Mouse (Mus musculus): Measurements from ENCODE around the gene Lipa.

Lipa gene

DNA sequence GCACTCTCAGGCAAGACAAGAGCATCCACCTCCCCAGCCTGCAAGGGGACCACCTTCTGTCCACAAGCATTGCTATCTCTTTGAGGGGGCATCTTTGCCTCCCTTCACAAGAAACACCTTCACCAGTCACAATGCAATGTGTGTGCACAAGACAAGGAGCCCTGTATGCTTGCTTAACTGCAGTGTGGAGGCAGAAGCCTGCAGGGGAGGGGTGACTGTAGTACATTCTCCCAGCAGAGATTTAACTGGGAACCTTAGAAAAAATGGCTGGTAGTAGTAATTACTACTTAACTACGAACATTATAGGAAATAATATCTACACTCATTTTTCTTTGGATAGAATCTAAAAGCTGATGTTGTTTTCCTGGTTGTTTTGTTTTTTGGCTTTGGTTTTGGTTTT is 5.3 kb downstream of the Lipa start:
- no peak for DNase-seq

DNA sequence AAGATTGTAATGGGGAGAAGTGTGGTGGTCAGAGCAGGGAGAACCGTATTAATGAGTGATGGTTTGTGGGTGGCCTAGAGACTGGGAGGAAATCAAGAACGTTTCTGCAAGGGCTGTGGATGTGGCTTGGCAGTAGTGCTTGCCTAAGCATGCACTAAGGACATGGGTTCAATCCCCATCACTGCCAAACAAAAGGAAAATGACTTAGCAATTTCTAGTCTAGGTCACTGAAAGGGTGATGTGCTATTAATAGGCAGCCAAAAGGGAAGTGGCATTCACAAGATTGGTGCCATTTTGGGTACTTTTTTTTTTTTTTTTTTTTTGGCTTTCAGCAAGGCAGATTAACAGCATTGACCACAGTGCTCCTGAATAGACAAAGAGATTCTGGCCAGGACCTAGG is 5.9 kb downstream of the Lipa start:
- DNase-seq: no peak

DNA sequence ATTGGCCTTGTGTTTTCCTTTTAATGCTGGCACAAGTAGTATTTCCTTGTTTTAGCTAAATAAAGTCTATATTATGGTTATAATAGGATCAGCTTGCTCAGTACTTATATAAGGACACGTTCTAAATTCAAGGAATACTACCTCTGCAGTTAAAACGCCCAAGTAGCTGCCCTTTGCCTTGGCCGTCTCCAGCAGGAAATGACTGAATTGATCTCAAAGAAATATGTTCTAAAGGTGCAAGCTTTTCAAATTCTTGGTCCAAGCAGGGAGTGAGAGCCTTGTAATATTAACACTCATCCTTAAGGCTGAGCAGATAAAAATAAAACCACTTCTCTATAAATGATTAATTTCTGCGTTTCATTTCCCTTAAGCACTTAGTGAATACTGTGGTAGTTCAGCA is 7.2 kb downstream of the Lipa start:
- no peak for DNase-seq

DNA sequence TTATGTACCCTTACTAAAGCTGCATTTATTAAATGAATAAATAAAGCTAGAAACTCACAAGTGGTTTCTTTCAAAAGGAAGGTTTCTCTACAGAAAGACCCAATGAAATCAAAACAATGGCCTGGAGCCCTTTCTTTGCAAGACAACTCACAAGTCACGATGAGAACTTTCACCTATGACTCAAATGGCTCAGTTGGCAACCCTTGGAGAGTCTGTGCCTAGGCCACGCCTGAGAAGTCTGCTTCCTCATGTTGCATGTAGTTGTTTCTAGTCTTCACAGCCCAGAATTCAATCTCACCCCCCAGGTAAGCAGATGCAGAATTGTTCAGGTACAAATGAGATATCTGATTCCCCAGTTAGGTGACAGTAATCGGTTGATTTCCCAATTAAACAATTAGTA is 7.6 kb downstream of the Lipa start:
- DNase-seq: no peak

DNA sequence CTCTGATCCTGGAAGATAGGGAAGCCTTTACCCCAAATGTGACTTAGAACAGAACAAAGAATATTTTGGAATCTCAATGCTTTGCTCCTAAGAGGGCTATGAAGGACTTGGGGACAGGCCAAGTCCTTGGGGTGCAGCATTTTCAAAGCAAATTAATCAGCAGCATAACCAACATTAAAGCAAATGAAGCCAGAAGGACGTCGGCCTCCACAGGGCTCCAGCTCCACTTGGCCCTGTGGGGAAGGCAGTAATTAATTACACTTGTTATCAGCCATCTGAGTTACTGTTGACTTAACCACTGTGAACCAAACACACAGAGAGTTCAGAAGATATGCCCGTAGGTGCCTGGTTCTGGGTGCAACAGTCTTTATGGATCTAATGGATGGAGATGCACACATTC is 8.5 kb downstream of the Lipa start:
- DNase-seq: no peak

DNA sequence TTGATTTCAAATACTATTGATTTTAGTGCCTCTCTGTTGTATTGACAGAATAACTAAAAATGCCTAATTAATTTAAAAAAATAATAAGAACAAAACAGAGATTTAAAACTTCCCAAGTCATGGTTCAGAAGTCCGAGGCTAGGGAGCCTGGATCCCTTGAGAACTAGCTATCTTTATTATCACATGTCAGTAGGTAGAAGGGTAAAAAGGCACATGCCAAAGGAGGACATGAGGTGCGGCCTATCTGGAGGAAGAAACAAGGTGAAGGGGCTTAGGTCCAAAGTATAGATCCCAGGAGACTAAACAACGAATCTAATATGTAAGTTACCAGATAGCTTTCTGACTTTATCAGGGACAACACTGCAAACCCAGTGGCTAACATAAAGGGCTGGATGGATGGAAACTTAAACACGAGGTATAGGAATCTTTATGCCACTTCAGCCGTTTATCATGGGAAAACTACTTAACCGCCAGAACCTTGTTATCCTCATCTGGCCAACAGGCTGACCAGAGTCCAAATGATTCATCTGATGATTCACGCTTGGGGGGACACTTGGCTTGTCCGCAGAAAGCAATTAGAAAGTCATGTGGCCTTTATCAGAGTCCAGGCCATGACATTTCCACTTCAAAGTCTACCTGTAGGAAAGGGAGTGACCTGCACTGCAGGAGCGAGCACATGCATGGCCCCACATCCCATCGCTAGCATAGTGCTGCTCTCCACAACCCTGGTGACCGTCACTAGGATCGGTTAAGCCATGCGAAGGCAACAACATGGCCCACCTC is 9.3 kb downstream of the Lipa start:
- DNase-seq: no peak

DNA sequence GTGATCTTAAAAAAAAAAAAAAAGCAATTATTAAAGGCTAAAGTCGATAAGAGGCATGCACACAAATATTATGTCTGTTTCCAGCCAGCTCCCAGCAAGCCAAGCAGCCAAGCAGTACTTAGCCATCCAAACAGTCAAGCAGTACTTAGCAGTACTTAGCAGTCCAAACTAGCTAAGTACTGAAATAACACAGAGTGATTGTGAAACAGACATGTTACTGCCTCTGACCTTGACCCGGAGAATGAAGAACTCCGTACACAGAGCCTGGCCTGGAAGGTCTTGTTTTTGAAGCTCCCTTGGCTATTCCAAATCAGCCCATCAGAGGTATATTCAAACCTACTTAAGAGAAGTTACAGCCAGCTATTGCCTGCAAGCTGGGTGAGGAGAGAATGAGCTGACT is 10.1 kb downstream of the Lipa start:
- DNase-seq: no peak

DNA sequence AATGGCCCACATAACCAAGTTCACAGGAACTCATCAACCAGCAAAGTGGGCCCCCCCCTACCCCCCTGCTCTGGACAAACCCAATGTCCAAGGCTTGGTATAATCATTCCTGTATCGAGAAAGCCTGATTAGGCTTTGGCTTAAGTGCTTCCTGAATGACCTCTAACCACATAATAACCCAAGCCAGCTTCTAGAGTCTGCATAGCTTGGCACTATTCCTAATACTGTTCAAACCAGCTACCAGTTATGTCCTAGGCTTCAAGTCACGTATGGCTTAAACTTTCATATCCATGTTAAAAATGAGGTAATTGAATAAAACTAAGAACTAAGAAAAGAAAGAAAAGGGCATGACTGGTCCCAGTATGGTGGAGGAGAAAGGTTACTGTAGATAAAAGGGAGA is 10.9 kb downstream of the Lipa start:
- no peak for DNase-seq

DNA sequence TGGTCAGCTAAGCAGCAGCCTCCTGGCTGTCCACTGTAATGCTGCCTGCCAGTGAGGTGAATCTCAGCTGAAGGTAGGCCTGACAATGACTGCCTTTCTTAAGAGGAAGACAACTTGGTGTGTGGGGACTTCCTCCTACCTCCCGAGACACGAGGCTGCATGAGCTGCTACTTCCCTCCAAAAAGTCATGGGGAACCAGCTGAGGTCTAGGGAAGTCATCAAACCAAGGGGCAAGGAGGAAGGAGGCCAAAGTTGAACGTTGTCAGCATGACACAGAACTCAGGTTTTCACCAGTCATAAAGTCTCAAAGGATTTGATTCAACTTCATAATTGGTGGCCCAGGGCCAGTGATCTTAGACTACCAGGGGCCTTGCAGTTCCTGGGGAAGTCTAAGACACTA is 11.6 kb downstream of the Lipa start:
- DNase-seq: peak; percentile 43

DNA sequence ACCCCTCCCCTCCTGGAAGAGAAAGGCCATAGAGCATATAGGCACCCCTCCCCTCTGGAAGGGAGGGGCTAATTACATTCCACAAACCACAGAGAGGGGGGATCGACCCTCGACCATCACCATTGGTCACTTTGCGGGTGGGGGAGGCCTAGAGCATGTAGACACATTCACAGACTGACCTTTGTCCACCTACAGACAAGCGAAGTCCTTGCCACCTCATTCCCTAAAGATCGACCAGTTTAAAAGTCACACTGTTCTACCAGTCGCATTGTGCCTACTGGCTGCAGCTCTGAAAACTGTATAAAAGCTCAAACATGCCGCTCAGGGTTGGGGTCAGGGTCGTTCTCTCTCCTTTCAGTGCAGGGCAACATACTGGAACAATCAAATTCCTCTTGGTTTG is 15.7 kb downstream of the Lipa start:
- peak; percentile 35 for DNase-seq

DNA sequence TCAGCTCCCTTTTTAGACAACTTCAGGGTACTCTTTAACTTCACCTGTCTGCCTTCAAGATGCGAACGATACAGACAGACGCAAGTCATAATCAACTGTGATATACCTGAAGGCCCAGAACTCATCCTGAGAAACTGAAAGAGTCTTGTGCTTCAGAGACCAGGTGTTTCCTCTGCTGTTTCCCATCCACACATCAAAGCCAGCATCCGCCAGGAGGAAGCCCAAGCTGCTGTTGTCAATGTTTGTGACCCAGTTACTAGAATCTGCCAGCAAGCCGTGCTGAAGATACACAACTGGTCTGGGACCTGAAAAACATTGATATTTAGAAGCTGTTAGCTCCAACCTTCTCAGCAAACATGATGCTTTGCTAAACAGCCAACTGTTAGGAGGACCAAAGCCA is 16.6 kb downstream of the Lipa start:
- DNase-seq: peak; percentile 88

DNA sequence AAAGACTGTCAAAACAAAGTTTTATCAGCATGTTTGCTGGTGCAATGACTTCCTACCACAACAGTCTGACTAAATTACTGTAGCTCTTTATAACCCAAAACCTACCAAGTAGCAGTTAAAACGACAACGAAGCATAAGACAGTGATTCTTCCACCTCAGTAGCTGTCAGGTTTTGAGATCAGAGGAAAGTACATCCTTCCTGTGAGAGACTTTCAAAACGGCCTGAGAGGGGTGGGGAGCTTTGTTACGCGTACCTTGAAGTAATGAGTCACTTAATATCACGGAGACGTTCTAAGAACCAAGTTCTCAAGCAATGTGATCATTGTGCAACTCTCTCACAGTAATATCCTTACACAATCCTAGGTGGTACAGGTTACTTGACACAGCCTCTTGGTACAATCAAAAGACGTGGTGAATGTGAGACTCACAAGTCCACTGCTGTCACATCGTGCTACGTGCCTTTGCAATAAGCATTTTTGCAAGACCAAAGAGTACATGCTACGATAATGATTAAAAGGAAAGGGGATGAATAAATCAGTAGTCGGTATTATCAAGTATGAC is 22.0 kb downstream of the Lipa start:
- peak; percentile 56 for DNase-seq

DNA sequence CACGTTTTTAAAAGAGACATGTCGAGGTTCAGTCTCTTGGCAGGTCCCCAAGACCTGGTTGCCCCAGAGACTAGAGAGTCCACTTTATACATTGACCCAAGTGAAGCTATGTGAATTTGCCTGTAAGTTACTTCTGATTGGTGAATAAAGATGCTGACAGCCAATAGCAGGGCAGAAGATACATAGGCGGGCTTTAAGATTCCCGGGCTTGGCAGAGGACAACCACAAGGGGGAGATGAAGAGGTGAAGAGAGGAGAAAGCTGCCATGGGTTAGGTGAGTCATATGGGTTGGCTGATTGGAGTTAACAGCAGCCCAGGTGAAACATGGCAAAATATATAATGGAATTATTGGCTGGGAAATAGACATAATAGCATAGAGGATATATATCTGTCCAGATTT is 26.5 kb downstream of the Lipa start:
- peak; percentile 93 for DNase-seq

DNA sequence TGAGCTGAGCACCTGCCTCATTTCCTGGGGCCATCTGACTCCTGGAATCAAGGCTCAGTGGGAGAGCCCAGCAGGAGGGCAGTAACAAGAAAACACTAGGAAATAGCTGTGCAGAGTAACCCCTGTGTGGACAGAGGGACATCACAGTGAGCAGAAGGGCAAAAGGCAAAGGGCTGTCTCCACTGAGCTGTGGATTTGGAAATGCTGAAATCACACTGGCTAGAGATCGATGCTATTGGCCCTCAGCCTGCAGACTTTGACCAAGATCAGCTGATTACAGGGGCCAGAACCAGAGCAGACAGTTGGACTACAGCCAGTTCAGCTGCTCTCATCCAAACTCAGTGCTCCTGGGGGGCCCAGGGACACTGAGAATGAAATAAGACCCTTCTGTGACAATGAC is 30.9 kb downstream of the Lipa start:
- no peak for DNase-seq

DNA sequence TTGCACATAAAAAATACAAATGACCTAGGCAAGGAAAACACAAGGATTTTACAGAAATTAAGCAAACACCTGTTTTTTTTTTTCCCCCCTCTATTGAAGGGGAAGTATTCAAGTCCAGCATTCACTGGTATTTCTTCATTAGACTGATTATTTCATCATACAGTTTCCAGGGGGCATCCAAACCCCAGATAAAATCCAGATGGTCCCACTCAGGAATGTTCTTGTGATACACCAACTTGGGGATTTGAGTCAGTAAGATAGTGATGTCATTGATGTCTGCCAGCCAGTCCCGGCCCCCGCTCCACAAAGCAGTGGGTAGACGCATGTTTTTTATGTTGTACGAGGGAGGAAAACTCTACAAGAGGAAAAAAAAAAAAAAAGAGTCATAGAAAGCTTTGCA is 33.4 kb downstream of the Lipa start:
- no peak for DNase-seq

DNA sequence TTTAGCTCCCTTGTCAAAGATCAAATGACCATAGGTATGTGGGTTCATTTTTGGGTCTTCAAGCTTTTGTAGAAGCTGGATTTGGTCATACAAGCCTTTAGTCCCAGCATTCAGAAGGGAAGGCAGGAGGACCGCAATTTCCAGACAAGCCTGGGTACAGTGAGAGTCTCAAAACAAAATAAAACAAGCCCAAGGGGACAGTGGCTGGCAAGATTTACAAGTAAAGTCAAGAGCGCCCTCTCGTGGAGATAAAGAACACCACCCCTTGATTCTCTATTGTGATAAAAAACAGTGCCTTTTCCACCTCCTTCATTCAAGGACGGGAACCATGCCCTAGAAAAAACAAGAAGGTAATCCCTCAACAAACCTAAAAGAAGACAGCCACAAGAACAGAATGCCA is 43.7 kb downstream of the Lipa start:
- peak; percentile 64 for DNase-seq

DNA sequence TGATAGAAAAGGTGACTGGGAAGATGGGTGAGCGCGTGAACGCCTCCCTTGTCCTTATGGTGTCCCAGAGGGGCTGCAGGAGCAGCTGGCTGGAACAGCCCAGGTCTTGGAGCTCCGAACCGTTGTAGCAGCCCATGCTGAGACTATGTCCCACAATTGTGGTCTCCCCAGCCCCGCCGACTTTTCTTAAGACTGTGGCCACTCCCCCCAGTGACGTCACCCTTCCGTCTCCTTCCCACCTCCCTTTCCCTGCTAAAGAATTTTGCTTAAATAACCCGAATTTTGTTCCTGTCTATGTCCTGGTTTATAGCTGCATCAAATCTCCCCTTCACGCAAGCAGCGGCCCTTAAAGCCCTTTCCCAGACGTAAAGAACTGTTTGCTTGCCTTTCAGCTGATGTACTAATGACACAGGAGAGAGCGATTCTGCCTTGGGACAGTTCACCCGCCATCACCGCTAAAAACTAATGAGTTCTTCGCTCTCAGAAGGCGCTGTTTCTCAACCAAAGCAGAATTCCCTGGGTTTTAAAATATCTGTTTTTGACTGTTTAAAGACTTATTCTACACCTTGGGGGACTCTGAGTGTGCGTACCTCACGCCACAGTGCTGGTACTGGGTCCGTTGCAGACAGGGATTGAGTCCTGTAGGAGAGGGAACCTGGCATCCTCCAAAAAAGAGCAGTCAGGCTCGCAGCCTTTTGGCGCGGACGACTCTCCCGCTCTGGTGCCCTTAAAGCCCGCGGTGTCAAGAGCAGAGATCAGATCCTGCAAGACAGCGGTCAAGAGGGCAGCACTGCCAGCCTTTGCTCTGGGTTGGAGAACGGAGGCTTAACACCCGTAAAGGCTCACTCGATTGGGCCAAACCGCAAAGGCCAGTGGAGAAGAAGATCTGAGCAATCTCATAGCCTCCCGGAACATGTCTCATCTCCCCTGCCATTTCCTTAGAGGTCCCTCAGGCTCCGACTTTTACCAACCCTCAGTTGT is 52.0 kb downstream of the Lipa start, which contains the start of gene Ch25h:
Ch25h (minus strand) TSS at position 174 of the 981 bp plus-strand sequence.
- peak; percentile 73 for DNase-seq

DNA sequence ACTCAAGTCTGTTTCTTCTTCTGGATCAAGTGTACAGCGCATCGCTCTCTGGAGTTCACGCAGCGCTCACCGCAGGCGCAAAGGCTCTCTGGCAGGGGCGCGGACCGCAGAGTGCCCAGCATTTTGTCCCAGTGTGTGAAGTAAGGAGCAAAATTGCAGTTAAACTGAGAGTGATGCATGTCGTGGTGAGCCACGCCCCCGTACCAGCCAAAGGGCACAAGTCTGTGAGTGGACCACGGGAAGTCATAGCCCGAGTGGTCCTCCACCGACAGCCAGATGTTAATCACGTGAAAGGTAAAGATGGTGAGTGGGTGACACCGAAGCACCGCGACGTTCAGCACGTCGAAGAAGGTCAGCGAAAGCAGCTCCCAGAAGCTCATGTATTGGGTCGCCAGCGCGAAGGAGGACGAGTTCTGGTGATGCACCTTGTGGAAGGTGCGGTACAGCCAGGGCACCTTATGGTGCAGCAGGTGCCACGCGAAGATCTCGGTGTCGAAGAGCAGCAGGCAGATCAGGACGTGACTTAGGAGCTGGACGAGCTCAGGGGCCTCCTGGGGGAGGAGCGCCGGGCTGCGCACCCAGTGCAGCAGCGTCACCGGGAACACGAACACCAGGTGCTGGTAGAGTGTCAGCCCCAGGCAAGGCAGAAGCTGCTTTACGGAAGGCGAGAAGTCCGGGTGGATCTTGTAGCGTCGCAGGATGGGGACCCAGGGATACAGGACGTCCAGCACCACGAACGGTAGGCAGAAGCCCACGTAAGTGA is 52.9 kb downstream of the Lipa start:
- peak; percentile 52 for DNase-seq

DNA sequence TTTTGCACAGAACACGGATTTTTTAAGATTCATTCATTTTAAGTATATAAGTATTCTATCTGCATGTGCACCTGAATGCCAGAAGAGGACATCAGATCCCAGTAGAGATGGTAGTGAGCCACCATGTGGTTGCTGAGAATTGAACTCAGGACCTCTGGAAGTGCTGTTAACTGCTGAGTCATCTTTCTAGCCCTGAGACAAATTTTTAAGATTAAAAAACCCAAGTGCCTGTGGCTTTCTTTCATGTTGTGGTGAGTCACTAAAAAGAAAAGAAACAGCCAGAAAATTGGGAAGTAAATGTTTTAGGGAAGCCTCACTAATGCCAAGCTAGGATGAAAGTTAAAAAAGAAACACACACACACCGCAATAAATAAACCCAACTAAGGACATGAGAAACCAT is 55.6 kb downstream of the Lipa start:
- DNase-seq: no peak

DNA sequence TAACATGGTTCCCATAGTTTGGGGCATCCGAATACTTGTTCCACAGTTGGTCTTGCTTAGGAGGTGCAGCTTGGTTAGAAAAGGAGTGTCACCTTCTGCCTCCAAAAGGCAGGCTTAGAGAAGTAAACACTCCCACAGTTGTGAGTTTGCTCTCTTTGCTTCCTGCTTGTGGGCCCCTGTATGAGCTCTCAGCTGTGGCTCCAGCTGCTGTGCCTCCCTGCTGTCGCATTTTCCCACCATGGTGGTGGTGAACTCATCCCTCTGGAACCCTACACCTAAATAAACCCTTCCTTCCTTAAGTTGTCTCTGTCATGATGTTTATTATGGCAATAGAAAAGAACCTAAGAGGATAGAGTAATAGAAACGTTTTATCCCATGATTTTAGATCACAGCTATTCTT is 58.5 kb downstream of the Lipa start:
- no peak for DNase-seq

DNA sequence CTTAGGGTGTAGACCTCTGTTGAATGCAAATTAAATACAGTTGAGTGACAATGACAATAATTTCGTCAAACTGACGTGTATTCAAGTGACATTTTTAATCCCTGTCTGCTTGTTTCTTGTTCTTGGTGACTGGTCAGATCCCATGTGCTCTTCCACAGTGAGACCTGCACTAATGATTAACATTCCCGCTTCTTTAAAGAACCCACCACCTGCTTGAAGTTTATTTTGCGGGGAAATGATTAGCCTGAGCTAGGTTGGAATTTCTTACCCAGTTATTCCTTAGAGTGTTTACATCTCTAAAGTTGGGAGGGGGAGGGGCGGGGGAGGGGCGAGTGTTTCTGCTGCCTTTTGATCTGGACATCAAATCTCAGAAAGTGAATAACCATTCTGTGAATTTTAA is 59.1 kb downstream of the Lipa start:
- DNase-seq: no peak

DNA sequence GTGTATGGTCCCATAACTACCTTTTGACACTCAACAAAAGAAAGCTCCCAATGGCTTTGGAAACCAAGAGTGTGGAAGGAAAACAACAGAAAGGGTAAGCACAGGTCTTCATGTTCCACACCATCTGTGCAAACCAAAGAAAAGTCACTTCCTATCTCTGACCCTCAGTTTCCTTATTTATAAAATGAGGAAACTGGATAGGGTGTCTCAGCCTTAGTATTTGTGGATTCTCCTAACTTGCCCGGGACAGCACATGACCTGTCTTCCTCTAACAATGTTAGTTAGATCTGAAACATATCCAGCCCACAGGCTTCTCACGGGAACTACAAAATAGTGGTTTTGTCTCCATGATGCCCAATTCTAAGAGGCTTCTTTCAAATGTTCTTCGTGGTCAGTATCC is 62.8 kb downstream of the Lipa start:
- DNase-seq: no peak

DNA sequence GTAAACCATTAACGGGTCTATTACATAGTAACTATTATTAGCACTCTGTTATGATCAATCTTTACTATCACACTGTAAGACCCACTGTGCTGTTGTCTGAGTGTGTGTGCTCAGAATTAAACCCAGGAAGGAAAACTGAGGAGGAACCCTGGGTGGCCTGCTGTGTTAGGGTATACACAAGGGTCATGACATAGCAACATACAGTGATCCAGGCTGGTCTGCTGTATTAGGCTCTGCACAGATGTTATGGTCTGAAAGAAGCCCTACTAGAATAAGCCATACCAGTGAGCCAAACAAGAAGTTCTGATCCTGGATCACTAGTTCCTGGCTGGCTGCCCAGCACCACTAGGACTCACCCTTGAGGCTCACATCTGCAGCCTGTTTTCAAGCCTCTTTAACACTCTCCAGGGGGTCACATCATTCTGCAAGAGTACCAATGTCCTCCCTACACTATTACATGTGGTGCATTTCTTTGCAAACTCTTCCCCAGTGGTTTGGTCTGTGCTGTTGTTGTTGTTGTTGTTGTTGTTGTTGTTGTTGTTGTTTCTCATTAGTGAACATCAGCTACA is 65.7 kb downstream of the Lipa start:
- no peak for DNase-seq
